Mouse (Mus musculus): ENCODE data around the gene Samd8. TPM values are rescaled to one million over a fixed set of nuclear protein-coding genes. Genes with fewer than 3 reads are reported as not detected.

The Samd8 gene
- total RNA-seq, 2 experiments from 2014 or later, result 4.4 to 10.3 TPM

GRCm38 (mm10) chr14:21822795-21823374 is 72.6 kb downstream of the Samd8 start:
- peak; percentile 89 for ATAC-seq (replicated peaks; ENCODE audit: poor library complexity)

GRCm38 (mm10) chr14:21823897-21824296 is 73.6 kb downstream of the Samd8 start:
- ATAC-seq (replicated peaks; ENCODE audit: poor library complexity), result no peak

GRCm38 (mm10) chr14:21824938-21825337 is 74.6 kb downstream of the Samd8 start, which contains the start of gene Vdac2:
Vdac2 (plus strand) TSS chr14:21825238.
- no peak for ATAC-seq (replicated peaks; ENCODE audit: poor library complexity)

GRCm38 (mm10) chr14:21825786-21826491 is 75.6 kb downstream of the Samd8 start:
- no peak for ATAC-seq (replicated peaks; ENCODE audit: poor library complexity)

GRCm38 (mm10) chr14:21830876-21831767 is 80.8 kb downstream of the Samd8 start:
- peak; percentile 88 for ATAC-seq (replicated peaks; ENCODE audit: poor library complexity)

- ATAC-seq (replicated peaks; ENCODE audit: poor library complexity), result peak; percentile 35
Observed at GRCm38 (mm10) chr14:21831830-21832403, 81.6 kb downstream of the Samd8 start.

- no peak for ATAC-seq (replicated peaks; ENCODE audit: poor library complexity)
Observed at GRCm38 (mm10) chr14:21838336-21839017, 88.1 kb downstream of the Samd8 start.

- ATAC-seq (replicated peaks; ENCODE audit: poor library complexity), result no peak
Observed at GRCm38 (mm10) chr14:21841819-21842592, 91.7 kb downstream of the Samd8 start.

- no peak for ATAC-seq (replicated peaks; ENCODE audit: poor library complexity)
Observed at GRCm38 (mm10) chr14:21843263-21843662, 92.9 kb downstream of the Samd8 start.

- ATAC-seq (replicated peaks; ENCODE audit: poor library complexity), result no peak
Observed at GRCm38 (mm10) chr14:21846827-21847380, 96.6 kb downstream of the Samd8 start.

- peak; percentile 24 for ATAC-seq (replicated peaks; ENCODE audit: poor library complexity)
Observed at GRCm38 (mm10) chr14:21847381-21848165, 97.2 kb downstream of the Samd8 start.

Other genes with a start within 250 kb of the Samd8 start
- not detected in 2 replicates for gene Dupd1, start 36.0 kb upstream of the Samd8 start, total RNA-seq (2015)
- gene Dupd1, start 36.0 kb upstream of the Samd8 start, total RNA-seq (2017), result not detected in 2 replicates
- gene Dusp13, start 650 bp downstream of the Samd8 start, total RNA-seq (2015), result not detected in 2 replicates
- not detected in 2 replicates for gene Dusp13, start 650 bp downstream of the Samd8 start, total RNA-seq (2017)
- gene Vdac2, start 74.7 kb downstream of the Samd8 start, total RNA-seq (2015), result 468 and 477 TPM in 2 replicates
- 395 and 402 TPM in 2 replicates for gene Vdac2, start 74.7 kb downstream of the Samd8 start, total RNA-seq (2017)
- gene Comtd1, start 98.4 kb downstream of the Samd8 start, total RNA-seq (2015), result 40.7 and 50.8 TPM in 2 replicates
- 23.5 and 30.2 TPM in 2 replicates for gene Comtd1, start 98.4 kb downstream of the Samd8 start, total RNA-seq (2017)
- gene Zfp503, start 239.1 kb downstream of the Samd8 start, total RNA-seq (2015), result 0.30 and 0.44 TPM in 2 replicates
- 0.03 and 0.12 TPM in 2 replicates for gene Zfp503, start 239.1 kb downstream of the Samd8 start, total RNA-seq (2017)